13 mouse cellular contexts compared by ENCODE assay signal in the genomic region with DNA sequence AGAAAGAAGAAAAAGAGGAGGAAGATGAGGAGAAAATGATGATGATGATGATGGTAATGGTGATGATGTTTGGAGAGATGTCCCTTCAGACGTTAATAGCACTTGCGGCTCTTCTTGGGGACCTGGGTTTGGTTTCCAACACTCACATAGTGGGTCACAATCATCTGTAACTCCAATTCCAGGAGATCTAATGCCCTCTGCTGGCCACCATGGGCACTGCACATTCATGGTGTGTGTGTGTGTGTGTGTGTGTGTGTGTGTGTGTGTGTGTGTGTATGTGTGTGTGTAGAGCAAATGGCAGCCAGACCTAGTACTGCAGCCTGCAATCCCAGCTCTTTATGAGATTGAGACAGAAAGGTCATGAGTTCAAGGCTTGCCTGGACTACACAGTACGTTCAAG. TPM values are rescaled to one million over a fixed set of nuclear protein-coding genes. Genes with fewer than 3 reads are reported as not detected.
DNase-seq lines count a peak whose midpoint lies in the region; ATAC-seq and TF ChIP-seq lines count a peak whose summit lies in the region.
"Had no signal": no experiment of that assay in that cellular context is flagged by ENCODE, and none has a peak within 500 bp of the region (broad histone marks: within the 10 kb centered on the region; RNA-seq: fewer than 3 reads in every experiment).

No protein-coding gene starts in this region.

- 73% methylated on average over 3 of the region's 3 CpGs for WGBS in heart, adult 2 months
- WGBS in forebrain, embryonic 14.5 days, result 83% methylated on average over 3 of the region's 3 CpGs

- H3K4me1 ChIP-seq in heart, adult 2 months (ENCODE audit: control insufficient read depth, insufficient read depth, low read length), result no peaks in the 10 kb centered on the region
- H3K4me1 ChIP-seq in forebrain, embryonic 14.5 days (ENCODE audit: control insufficient read depth, insufficient read depth, low read length), result peaks cover 8% of the 10 kb centered on the region

- H3K79me2 ChIP-seq in heart, adult 2 months (replicated peaks; ENCODE audit: control insufficient read depth, insufficient read depth, low read length), result no peaks in the 10 kb centered on the region

- no peak overlapping the region for H3K27ac ChIP-seq in heart, adult 2 months
- no peak overlapping the region for H3K27ac ChIP-seq in forebrain, embryonic 14.5 days (ENCODE audit: low read depth, low read length)

- no peak for DNase-seq in heart, adult 2 months
- no peak for DNase-seq in heart, adult 18-20 months
- DNase-seq in lung, postnatal 36 days, result peak; percentile 24
- no peak for DNase-seq in lung, postnatal 10 days
- peak; percentile 66 for DNase-seq in ES-CJ7 (ENCODE audit: low read depth, low spot score)
- DNase-seq in naive thymus-derived CD4-positive, alpha-beta T cell, adult 2 months (ENCODE audit: low read depth), result peak; percentile 51
- no peak for DNase-seq in right cerebral cortex, postnatal 4 days
- no peak for DNase-seq in forebrain, embryonic 14.5 days (ENCODE audit: low spot score)
- DNase-seq: adrenal gland, postnatal 25 days; cerebellum, adult 11 months; heart, adult 11 months; heart, postnatal 14 days; lung, adult 2 months had no signal

- no peak for ATAC-seq in forebrain, embryonic 14.5 days

- no peak overlapping the region for H3K9ac ChIP-seq in heart, adult 2 months (ENCODE audit: low read depth, low read length)
- no peak overlapping the region for H3K9ac ChIP-seq in forebrain, embryonic 14.5 days (ENCODE audit: low read length)

- TF ChIP-seq POLR2A in heart, adult 2 months (IDR thresholded peaks at IDR 0.05; ENCODE audit: insufficient read depth, low read depth, low read length), result no peak

- H3K4me3 ChIP-seq in heart, adult 2 months, result no peak overlapping the region
- no peak overlapping the region for H3K4me3 ChIP-seq in forebrain, embryonic 14.5 days (ENCODE audit: low read depth, low read length)

- 0 out of 2 replicates have a peak, but pooled peaks have one; percentile 20 for TF ChIP-seq CTCF in heart, adult 2 months (IDR thresholded peaks at IDR 0.05)

- H3K36me3 ChIP-seq in heart, adult 2 months (ENCODE audit: control insufficient read depth, insufficient read depth, low read length), result no peaks in the 10 kb centered on the region
- peaks cover 5% of the 10 kb centered on the region; the same call in 1 of the 2 replicates for H3K36me3 ChIP-seq in forebrain, embryonic 14.5 days (ENCODE audit: control insufficient read depth, insufficient read depth, low read length)

- H3K27me3 ChIP-seq in heart, adult 2 months (ENCODE audit: control insufficient read depth, insufficient read depth, low read length), result peaks cover 2% of the 10 kb centered on the region; the same call in 1 of the 2 replicates
- no peaks in the 10 kb centered on the region for H3K27me3 ChIP-seq in forebrain, embryonic 14.5 days (replicated peaks; ENCODE audit: control insufficient read depth, insufficient read depth, low read length)

- H3K4me2 ChIP-seq in forebrain, embryonic 14.5 days (ENCODE audit: low read length), result no peak overlapping the region

- no peaks in the 10 kb centered on the region for H3K9me3 ChIP-seq in forebrain, embryonic 14.5 days (replicated peaks; ENCODE audit: control insufficient read depth, low read length)

- intact Hi-C loops in heart, adult 2 months (cut with DNase I), result no loop called here

- no peak for TF ChIP-seq EP300 in heart, adult 2 months (IDR thresholded peaks at IDR 0.05; ENCODE audit: insufficient read depth, low read depth, low read length)

RNA-seq across cellular contexts. Expression of gene Swsap1, which starts 3.6 kb away (rescaled TPM):
- 1 to 10 TPM; 6.5 to 7.4 TPM for total RNA-seq in heart, adult 2 months (2021)
- polyA plus RNA-seq in heart, adult 2 months (2012; rRNA removed), result 4.6 and 6.2 TPM in 2 replicates
- 1 to 10 TPM; 7.6 to 7.8 TPM for total RNA-seq in heart, adult 18-20 months (2021)
- polyA plus RNA-seq in forebrain, embryonic 14.5 days (2014; fragmentation: Nextera tagmentation; extraction: Ambion mirVana), result 19.8 and 23.6 TPM in 2 replicates

RNA-seq across cellular contexts. Expression of gene Epor, which starts 11.3 kb away (rescaled TPM):
- 1 to 10 TPM; 1.1 to 1.4 TPM for total RNA-seq in heart, adult 2 months (2021)
- 2.1 and 2.5 TPM in 2 replicates for polyA plus RNA-seq in heart, adult 2 months (2012; rRNA removed)
- total RNA-seq in heart, adult 18-20 months (2021), result 1 to 10 TPM in 1 of 2 experiments, under 1 TPM in 1; 0.84 to 2.1 TPM
- 1.3 and 2.2 TPM in 2 replicates for polyA plus RNA-seq in forebrain, embryonic 14.5 days (2014; fragmentation: Nextera tagmentation; extraction: Ambion mirVana)

RNA-seq across cellular contexts. Expression of gene Plppr2, which starts 15.1 kb away (rescaled TPM):
- total RNA-seq in heart, adult 2 months (2021), result 1 to 10 TPM; 2.5 to 2.6 TPM
- polyA plus RNA-seq in heart, adult 2 months (2012; rRNA removed), result 5.3 and 7.5 TPM in 2 replicates
- 1 to 10 TPM; 2.4 to 3.0 TPM for total RNA-seq in heart, adult 18-20 months (2021)
- polyA plus RNA-seq in forebrain, embryonic 14.5 days (2014; fragmentation: Nextera tagmentation; extraction: Ambion mirVana), result 47.3 and 66.7 TPM in 2 replicates

RNA-seq across cellular contexts. Expression of gene Tmem205, which starts 24.6 kb away (rescaled TPM):
- total RNA-seq in heart, adult 2 months (2021), result 10 to 100 TPM; 65.5 to 71.8 TPM
- polyA plus RNA-seq in heart, adult 2 months (2012; rRNA removed), result 96.1 and 129 TPM in 2 replicates
- total RNA-seq in heart, adult 18-20 months (2021), result 10 to 100 TPM; 72.7 to 81.2 TPM
- polyA plus RNA-seq in forebrain, embryonic 14.5 days (2014; fragmentation: Nextera tagmentation; extraction: Ambion mirVana), result 49.3 and 66.0 TPM in 2 replicates

RNA-seq across cellular contexts. Expression of gene Ccdc159, which starts 24.7 kb away (rescaled TPM):
- 1 to 10 TPM; 3.0 to 3.4 TPM for total RNA-seq in heart, adult 2 months (2021)
- polyA plus RNA-seq in heart, adult 2 months (2012; rRNA removed), result 4.9 and 6.6 TPM in 2 replicates
- total RNA-seq in heart, adult 18-20 months (2021), result 1 to 10 TPM; 3.7 to 6.0 TPM
- 3.5 and 5.3 TPM in 2 replicates for polyA plus RNA-seq in forebrain, embryonic 14.5 days (2014; fragmentation: Nextera tagmentation; extraction: Ambion mirVana)

Comparison
In these comparisons a context has a peak if more than half of its experiments do, and no peak if none do; other contexts are left out.
1. DNase-seq: peak in lung, postnatal 36 days (single experiment), ES-CJ7 (single experiment) and naive thymus-derived CD4-positive, alpha-beta T cell, adult 2 months (single experiment); none in heart, adult 2 months (0 of 2), heart, adult 18-20 months (0 of 2), lung, postnatal 10 days (single experiment), right cerebral cortex, postnatal 4 days (single experiment) and forebrain, embryonic 14.5 days (single experiment).